In genomic region chr5:46406969-46407368, GRCm38 (mm10) we compare ENCODE assay signal across 19 mouse cellular contexts.
A peak's percentile ranks its signal among the peaks of the same experiment; 100 is the strongest.
DNase-seq lines count a peak whose midpoint lies in the region; ATAC-seq lines count a peak whose summit lies in the region.
"Had no signal": no experiment of that assay in that cellular context is flagged by ENCODE, and none has a peak within 500 bp of the region (broad histone marks: within the 10 kb centered on the region; RNA-seq: fewer than 3 reads in every experiment).

No protein-coding gene starts in this region.

- no peak overlapping the region for H3K4me2 ChIP-seq in hindbrain, embryonic 12.5 days (replicated peaks)
- no peak overlapping the region for H3K4me2 ChIP-seq in hindbrain, embryonic 16.5 days (ENCODE audit: low read length)
- no peak overlapping the region for H3K4me2 ChIP-seq in neural tube, embryonic 11.5 days (ENCODE audit: low read depth)
- H3K4me2 ChIP-seq in intestine, embryonic 15.5 days (replicated peaks) = no peak overlapping the region
- H3K4me2 ChIP-seq: embryonic facial prominence, embryonic 13.5 days; forebrain, embryonic 13.5 days; heart, embryonic 11.5 days; heart, embryonic 15.5 days had no signal

- H3K4me3 ChIP-seq in hindbrain, embryonic 12.5 days = no peak overlapping the region
- no peak overlapping the region for H3K4me3 ChIP-seq in hindbrain, embryonic 16.5 days (ENCODE audit: low read length)
- H3K4me3 ChIP-seq in neural tube, embryonic 11.5 days (ENCODE audit: low read depth, low read length) = no peak overlapping the region
- no peak overlapping the region for H3K4me3 ChIP-seq in intestine, embryonic 15.5 days (replicated peaks)
- H3K4me3 ChIP-seq: embryonic facial prominence, embryonic 13.5 days; forebrain, embryonic 13.5 days; heart, adult 2 months; heart, embryonic 15.5 days had no signal

- no peaks in the 10 kb centered on the region for H3K9me3 ChIP-seq in hindbrain, embryonic 12.5 days (replicated peaks)
- no peaks in the 10 kb centered on the region for H3K9me3 ChIP-seq in hindbrain, embryonic 16.5 days (ENCODE audit: control insufficient read depth, low read length)
- H3K9me3 ChIP-seq in neural tube, embryonic 11.5 days (ENCODE audit: control insufficient read depth, low read length) = no peaks in the 10 kb centered on the region
- H3K9me3 ChIP-seq in intestine, embryonic 15.5 days = no peaks in the 10 kb centered on the region
- H3K9me3 ChIP-seq: embryonic facial prominence, embryonic 13.5 days; forebrain, embryonic 13.5 days; heart, embryonic 15.5 days had no signal

- no peak overlapping the region for H3K27ac ChIP-seq in hindbrain, embryonic 12.5 days
- H3K27ac ChIP-seq in hindbrain, embryonic 16.5 days (ENCODE audit: low read depth, low read length) = no peak overlapping the region
- H3K27ac ChIP-seq in neural tube, embryonic 11.5 days (ENCODE audit: low read depth, low read length) = no peak overlapping the region
- no peak overlapping the region for H3K27ac ChIP-seq in intestine, embryonic 15.5 days
- H3K27ac ChIP-seq: embryonic facial prominence, embryonic 13.5 days; forebrain, embryonic 13.5 days; heart, adult 2 months; heart, embryonic 15.5 days had no signal

- ATAC-seq in hindbrain, embryonic 12.5 days (ENCODE audit: low FRiP score) = 0 out of 2 replicates have a peak, but pooled peaks have one; percentile 54
- ATAC-seq in hindbrain, embryonic 16.5 days = no peak; the same call in 1 of the 2 replicates
- ATAC-seq in neural tube, embryonic 11.5 days (ENCODE audit: insufficient read depth, low FRiP score, low TSS enrichment) = no peak
- no peak for ATAC-seq in intestine, embryonic 15.5 days
- ATAC-seq: forebrain, embryonic 13.5 days; forebrain, postnatal 0 days; inflammation-experienced regulatory T-cells, adult 6 months had no signal

- H3K9ac ChIP-seq in hindbrain, embryonic 12.5 days = no peak overlapping the region
- H3K9ac ChIP-seq in hindbrain, embryonic 16.5 days (ENCODE audit: low read depth, low read length) = no peak overlapping the region
- H3K9ac ChIP-seq in neural tube, embryonic 11.5 days (ENCODE audit: low read length) = no peak overlapping the region
- H3K9ac ChIP-seq in intestine, embryonic 15.5 days = no peak overlapping the region
- H3K9ac ChIP-seq: embryonic facial prominence, embryonic 13.5 days; forebrain, embryonic 13.5 days; forebrain, postnatal 0 days; heart, embryonic 15.5 days had no signal

- no peaks in the 10 kb centered on the region for H3K27me3 ChIP-seq in hindbrain, embryonic 12.5 days
- no peaks in the 10 kb centered on the region for H3K27me3 ChIP-seq in hindbrain, embryonic 16.5 days (replicated peaks; ENCODE audit: control insufficient read depth, insufficient read depth, low read length)
- H3K27me3 ChIP-seq in neural tube, embryonic 11.5 days (ENCODE audit: control insufficient read depth, insufficient read depth, low read length) = no peaks in the 10 kb centered on the region
- H3K27me3 ChIP-seq in intestine, embryonic 15.5 days (replicated peaks) = no peaks in the 10 kb centered on the region
- H3K27me3 ChIP-seq: embryonic facial prominence, embryonic 13.5 days; forebrain, embryonic 13.5 days; heart, embryonic 15.5 days had no signal

- H3K4me1 ChIP-seq in hindbrain, embryonic 12.5 days = no peaks in the 10 kb centered on the region
- no peaks in the 10 kb centered on the region for H3K4me1 ChIP-seq in hindbrain, embryonic 16.5 days (ENCODE audit: control insufficient read depth, insufficient read depth, low read depth, low read length)
- no peaks in the 10 kb centered on the region for H3K4me1 ChIP-seq in neural tube, embryonic 11.5 days (ENCODE audit: control insufficient read depth, insufficient read depth, low read length)
- no peaks in the 10 kb centered on the region for H3K4me1 ChIP-seq in intestine, embryonic 15.5 days (replicated peaks)
- H3K4me1 ChIP-seq: embryonic facial prominence, embryonic 13.5 days; forebrain, embryonic 13.5 days; heart, embryonic 15.5 days had no signal

- no peaks in the 10 kb centered on the region for H3K36me3 ChIP-seq in hindbrain, embryonic 12.5 days
- no peaks in the 10 kb centered on the region for H3K36me3 ChIP-seq in hindbrain, embryonic 16.5 days (ENCODE audit: control insufficient read depth, insufficient read depth, low read length)
- no peaks in the 10 kb centered on the region for H3K36me3 ChIP-seq in neural tube, embryonic 11.5 days (ENCODE audit: control insufficient read depth, insufficient read depth, low read length)
- no peaks in the 10 kb centered on the region for H3K36me3 ChIP-seq in intestine, embryonic 15.5 days
- H3K36me3 ChIP-seq: embryonic facial prominence, embryonic 13.5 days; heart, embryonic 15.5 days had no signal

- peak; percentile 11 for DNase-seq in neural tube, embryonic 11.5 days (ENCODE audit: low spot score)
- DNase-seq in neural tube, embryonic 10.5 days (ENCODE audit: extremely low spot score, low spot score) = no peak
- peak; percentile 46 for DNase-seq in retina, embryonic 14.5 days (ENCODE audit: low spot score)
- DNase-seq: adrenal gland, adult 2 months; adrenal gland, postnatal 25 days; cerebellum, adult 2 months; cerebellum, postnatal 36 days; gastrocnemius, postnatal 14 days; heart, adult 2 months; heart, postnatal 14 days had no signal

- WGBS in hindbrain, embryonic 12.5 days = 56% methylated on average over 2 of the region's 2 CpGs
- WGBS in hindbrain, embryonic 16.5 days = 50% methylated on average over 2 of the region's 2 CpGs
- 73% methylated on average over 2 of the region's 2 CpGs for WGBS in neural tube, embryonic 11.5 days
- WGBS in intestine, embryonic 15.5 days = 56% methylated on average over 2 of the region's 2 CpGs
